Mouse (Mus musculus) liver, embryonic 14.5 days (tissue): ENCODE results near the gene Mark2.

Source experiments
- CTCF ChIP-seq: IDR thresholded peaks from 2 replicates; pipeline ENCODE4 v1.5.1; 2016; ENCODE audit warnings: antibody characterized with exemption, low read depth, control low read depth
- EP300 ChIP-seq: IDR thresholded peaks from 2 replicates; pipeline ENCODE4 v1.6.1; 2016; ENCODE audit warnings: antibody characterized with exemption, low read depth

DNA sequence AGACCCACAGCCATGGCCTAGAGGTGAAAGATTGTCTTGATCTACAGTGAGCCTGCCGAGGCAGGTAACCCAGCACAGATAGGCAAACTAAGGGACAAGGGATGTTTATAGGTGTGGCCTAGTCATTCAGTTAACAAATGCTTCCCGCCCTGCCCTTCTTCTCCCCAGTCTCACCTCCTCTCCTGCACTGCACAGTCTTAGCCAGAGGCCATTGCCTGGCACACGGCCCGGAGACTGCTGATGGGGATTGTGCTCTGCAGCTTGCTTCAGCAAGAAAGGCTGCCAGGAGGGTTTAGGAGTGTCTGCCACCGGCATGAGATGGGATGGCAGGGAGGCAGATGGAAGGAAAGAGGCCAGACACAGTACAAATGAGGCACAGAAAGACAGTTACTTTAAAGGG is 83.8 kb downstream of the Mark2 start:
- TF ChIP-seq EP300 (no peak), CTCF (no peak)
